Mouse (Mus musculus): ENCODE data around the gene Map4k2.

GRCm38 (mm10) chr19:6313796-6314195 is 27.1 kb upstream of the Map4k2 start:
- TF ChIP-seq CTCF (IDR thresholded peaks at IDR 0.05; ENCODE audit: low read depth) (no peak), EP300 (optimal IDR thresholded peaks at IDR 0.05) (no peak)

Measured in stomach, postnatal 0 days (tissue).